Mouse (Mus musculus): ENCODE results near the gene Hspb7.

Hspb7 gene

DNA sequence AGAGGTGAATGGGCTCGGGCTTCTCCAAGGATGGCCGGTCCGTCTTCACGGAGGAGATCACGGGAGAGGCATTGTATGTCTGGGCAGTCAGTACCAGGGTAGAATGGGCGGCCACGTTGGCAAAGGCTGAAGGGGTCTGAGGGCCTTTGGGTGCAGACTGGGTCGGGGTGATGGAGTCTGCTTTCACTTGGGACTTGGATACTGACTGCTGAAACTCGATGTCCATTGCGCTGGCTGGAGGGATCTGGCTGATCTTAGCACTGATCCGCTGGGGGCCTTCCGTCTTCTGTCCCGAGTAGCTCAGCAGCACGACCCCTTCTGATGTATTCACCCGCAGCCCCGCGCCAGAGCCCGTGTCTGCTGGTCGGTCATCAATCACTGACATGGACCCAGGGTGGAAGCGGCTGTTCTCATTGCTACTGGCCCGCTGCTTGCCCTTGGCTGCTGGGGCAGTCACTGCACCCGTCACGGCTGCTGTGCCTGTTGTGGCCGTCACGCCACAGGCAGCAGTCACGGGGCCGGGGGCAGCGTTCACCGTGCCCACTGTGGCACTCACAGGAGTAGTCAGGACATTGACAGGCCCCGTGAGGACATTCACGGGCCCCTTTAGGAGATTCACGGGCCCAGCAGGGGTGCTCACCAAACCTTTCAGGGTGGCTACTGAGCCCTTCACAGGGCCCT is 52.2 kb downstream of the Hspb7 start:
- DNase-seq (ENCODE audit: low spot score) = no peak

GRCm38 (mm10) chr4:141474431-141474830 is 53.9 kb downstream of the Hspb7 start:
- DNase-seq (ENCODE audit: low spot score) = no peak
